8 mouse cellular contexts compared by ENCODE assay signal in genomic region chr19:3709013-3709787, GRCm38 (mm10). TPM values are rescaled to one million over a fixed set of nuclear protein-coding genes. Genes with fewer than 3 reads are reported as not detected.
A peak's percentile ranks its signal among the peaks of the same experiment; 100 is the strongest.
DNase-seq lines count a peak whose midpoint lies in the region; ATAC-seq and TF ChIP-seq lines count a peak whose summit lies in the region.

No protein-coding gene starts in this region.

- no peak for TF ChIP-seq EP300 in ES-Bruce4 (IDR thresholded peaks at IDR 0.05; ENCODE audit: insufficient read depth, low read depth, low read length)

- H3K27ac ChIP-seq in heart, embryonic 10.5 days = peak overlapping the region; percentile 91; the same call in 1 of the 2 replicates
- H3K27ac ChIP-seq in ES-Bruce4 (ENCODE audit: insufficient read depth, low read length) = no peak overlapping the region
- H3K27ac ChIP-seq in hindbrain, embryonic 12.5 days = no peak overlapping the region

- intact Hi-C loops in heart, postnatal 36 days (cut with DNase I) = loop anchor here (2.0 kb wide), 1 partner anchor 22 kb away; the partner anchor contains the start of gene Lrp5

- DNase-seq in heart, embryonic 10.5 days (ENCODE audit: low spot score) = no peak
- DNase-seq in heart, postnatal 36 days = no peak
- no peak for DNase-seq in urinary bladder, postnatal 4 days (ENCODE audit: low spot score in 2 of 2)
- DNase-seq in natural killer cell, adult 2 months (ENCODE audit: low spot score in 2 of 2) = no peak
- no peak for DNase-seq in MN1 (ENCODE audit: low spot score)

- peaks cover 16% of the 10 kb centered on the region for H3K4me1 ChIP-seq in heart, embryonic 10.5 days
- peaks cover 2% of the 10 kb centered on the region for H3K4me1 ChIP-seq in ES-Bruce4 (ENCODE audit: control insufficient read depth, insufficient read depth, low read length)
- H3K4me1 ChIP-seq in hindbrain, embryonic 12.5 days = peaks cover 16% of the 10 kb centered on the region
- peaks cover 32% of the 10 kb centered on the region for H3K4me1 ChIP-seq in megakaryocyte, embryonic 14.5 days

- H3K4me3 ChIP-seq in heart, embryonic 10.5 days = peak overlapping the region; percentile 88
- H3K4me3 ChIP-seq in ES-Bruce4 (ENCODE audit: low read depth, low read length) = no peak overlapping the region; the same call in 1 of the 2 replicates
- peak overlapping the region; percentile 81 for H3K4me3 ChIP-seq in hindbrain, embryonic 12.5 days
- H3K4me3 ChIP-seq in megakaryocyte, embryonic 14.5 days (replicated peaks) = peak overlapping the region; percentile 99

- H3K36me3 ChIP-seq in heart, embryonic 10.5 days = peaks cover 6% of the 10 kb centered on the region
- no peaks in the 10 kb centered on the region for H3K36me3 ChIP-seq in ES-Bruce4 (ENCODE audit: control insufficient read depth, insufficient read depth, low read length, poor library complexity, severe bottlenecking)
- no peaks in the 10 kb centered on the region for H3K36me3 ChIP-seq in hindbrain, embryonic 12.5 days
- peaks cover 11% of the 10 kb centered on the region for H3K36me3 ChIP-seq in megakaryocyte, embryonic 14.5 days (replicated peaks; ENCODE audit: low read length)

- no peak for TF ChIP-seq CTCF in ES-Bruce4 (IDR thresholded peaks at IDR 0.05; ENCODE audit: low read depth, low read length)

- no peaks in the 10 kb centered on the region for H3K27me3 ChIP-seq in heart, embryonic 10.5 days (ENCODE audit: insufficient read depth, poor library complexity, severe bottlenecking)
- no peaks in the 10 kb centered on the region for H3K27me3 ChIP-seq in ES-Bruce4 (ENCODE audit: control insufficient read depth, insufficient read depth, low read length, poor library complexity, severe bottlenecking)
- H3K27me3 ChIP-seq in hindbrain, embryonic 12.5 days = no peaks in the 10 kb centered on the region
- H3K27me3 ChIP-seq in megakaryocyte, embryonic 14.5 days (replicated peaks) = no peaks in the 10 kb centered on the region

- peak overlapping the region; percentile 79 for H3K4me2 ChIP-seq in hindbrain, embryonic 12.5 days (replicated peaks)

- H3K9me3 ChIP-seq in heart, embryonic 10.5 days = no peaks in the 10 kb centered on the region
- H3K9me3 ChIP-seq in ES-Bruce4 (replicated peaks; ENCODE audit: control insufficient read depth, insufficient read depth, low read length, poor library complexity, severe bottlenecking) = no peaks in the 10 kb centered on the region
- no peaks in the 10 kb centered on the region for H3K9me3 ChIP-seq in hindbrain, embryonic 12.5 days (replicated peaks)
- H3K9me3 ChIP-seq in megakaryocyte, embryonic 14.5 days = no peaks in the 10 kb centered on the region

- peak overlapping the region; percentile 69 for H3K9ac ChIP-seq in ES-Bruce4 (ENCODE audit: low read depth, poor library complexity, severe bottlenecking)
- peak overlapping the region; percentile 82 for H3K9ac ChIP-seq in hindbrain, embryonic 12.5 days

- WGBS in heart, embryonic 10.5 days = 49% methylated on average over 10 of the region's 10 CpGs
- WGBS in hindbrain, embryonic 12.5 days = 44% methylated on average over 10 of the region's 10 CpGs

- ATAC-seq in hindbrain, embryonic 12.5 days (ENCODE audit: low FRiP score) = no peak

- no peak for TF ChIP-seq POLR2A in ES-Bruce4 (IDR thresholded peaks at IDR 0.05; ENCODE audit: insufficient read depth, low read length)

RNA-seq across cellular contexts. Expression of gene 1810055G02Rik, which starts 1.1 kb away (rescaled TPM):
- polyA plus RNA-seq in heart, embryonic 10.5 days (2016; fragmentation: Nextera tagmentation; extraction: Ambion mirVana) = 34.5 and 38.8 TPM in 2 replicates
- 1 to 10 TPM; 7.3 to 7.5 TPM for total RNA-seq in heart, postnatal 36 days (2021)
- 30.7 and 31.8 TPM in 2 replicates for polyA plus RNA-seq in ES-Bruce4 (2011; ENCODE audit: insufficient read depth, insufficient read length, low read depth, missing spikeins)
- polyA plus RNA-seq in hindbrain, embryonic 12.5 days (2016; fragmentation: Nextera tagmentation; extraction: Ambion mirVana) = 37.3 and 37.5 TPM in 2 replicates
- 11.1 and 12.3 TPM in 2 replicates for polyA plus RNA-seq in megakaryocyte, embryonic 14.5 days (2012; ENCODE audit: insufficient read depth, low replicate concordance)

RNA-seq across cellular contexts. Expression of gene Lrp5, which starts 22.8 kb away (rescaled TPM):
- polyA plus RNA-seq in heart, embryonic 10.5 days (2016; fragmentation: Nextera tagmentation; extraction: Ambion mirVana) = 4.1 and 5.2 TPM in 2 replicates
- 10 to 100 TPM; 51.3 to 60.3 TPM for total RNA-seq in heart, postnatal 36 days (2021)
- 38.6 and 40.2 TPM in 2 replicates for polyA plus RNA-seq in ES-Bruce4 (2011; ENCODE audit: insufficient read depth, insufficient read length, low read depth, missing spikeins)
- polyA plus RNA-seq in hindbrain, embryonic 12.5 days (2016; fragmentation: Nextera tagmentation; extraction: Ambion mirVana) = 3.8 and 4.0 TPM in 2 replicates
- 11.6 and 18.0 TPM in 2 replicates for polyA plus RNA-seq in megakaryocyte, embryonic 14.5 days (2012; ENCODE audit: insufficient read depth, low replicate concordance)

RNA-seq across cellular contexts. Expression of gene Kmt5b, which starts 58.0 kb away (rescaled TPM):
- 21.6 and 24.1 TPM in 2 replicates for polyA plus RNA-seq in heart, embryonic 10.5 days (2016; fragmentation: Nextera tagmentation; extraction: Ambion mirVana)
- 10 to 100 TPM; 31.0 to 34.2 TPM for total RNA-seq in heart, postnatal 36 days (2021)
- polyA plus RNA-seq in ES-Bruce4 (2011; ENCODE audit: insufficient read depth, insufficient read length, low read depth, missing spikeins) = 34.6 and 39.4 TPM in 2 replicates
- 59.3 and 70.8 TPM in 2 replicates for polyA plus RNA-seq in hindbrain, embryonic 12.5 days (2016; fragmentation: Nextera tagmentation; extraction: Ambion mirVana)
- polyA plus RNA-seq in megakaryocyte, embryonic 14.5 days (2012; ENCODE audit: insufficient read depth, low replicate concordance) = 2.1 and 3.5 TPM in 2 replicates
